Mouse (Mus musculus) G1E (cell line): ENCODE results near the gene S1pr5. TPM values are rescaled to one million over a fixed set of nuclear protein-coding genes. Genes with fewer than 3 reads are reported as not detected.
"Not testable (repeated sequence)": the region's sequence is repeated elsewhere in the genome, so short reads cannot be mapped to it uniquely, and the experiment has no call there.

ENCODE experiments used
- ATAC-seq: 2 replicates; pipeline ENCODE4 v1.8.0; 2016; ENCODE audit warnings: mild to moderate bottlenecking; ENCODE audit not compliant: insufficient number of reproducible peaks, poor library complexity, low FRiP score, severe bottlenecking; ENCODE audit errors: extremely low read depth
- DNase-seq: peaks from one replicate; pipeline ENCODE4 v3.0.0; 2012; ENCODE audit warnings: low spot score
- H3K27me3 ChIP-seq: 2 replicates; pipeline ENCODE4 v1.6.1; 2012; ENCODE audit warnings: mild to moderate bottlenecking, low read length, inconsistent platforms; ENCODE audit not compliant: insufficient read depth
- H3K36me3 ChIP-seq: replicated peaks from 2 replicates; pipeline ENCODE3; 2012; ENCODE audit warnings: mild to moderate bottlenecking, inconsistent platforms
- H3K4me1 ChIP-seq: 2 replicates; pipeline ENCODE4 v1.6.1; 2012; ENCODE audit warnings: low read depth, low read length, inconsistent platforms, mixed read lengths; ENCODE audit not compliant: insufficient read depth
- H3K4me3 ChIP-seq: 2 replicates; pipeline ENCODE4 v1.5.1; 2012; ENCODE audit warnings: low read depth, mild to moderate bottlenecking, inconsistent platforms, low read length, moderate library complexity, mixed read lengths
- H3K9me3 ChIP-seq: replicated peaks from 2 replicates; pipeline ENCODE4 v1.6.1; 2012; ENCODE audit warnings: inconsistent platforms
- CTCF ChIP-seq: IDR thresholded peaks from 2 replicates; pipeline ENCODE4 v1.5.1; 2012; ENCODE audit warnings: low read depth, low read length, inconsistent platforms, mixed read lengths
- GATA1 ChIP-seq: IDR thresholded peaks from 2 replicates; pipeline ENCODE4 v1.6.1; 2012; ENCODE audit warnings: borderline replicate concordance, low read length, inconsistent platforms, mixed read lengths
- GATA2 ChIP-seq: IDR thresholded peaks from 2 replicates; pipeline ENCODE4 v1.6.1; 2012; ENCODE audit warnings: low read depth, low read length, inconsistent platforms, borderline replicate concordance
- POLR2AphosphoS5 ChIP-seq: IDR thresholded peaks from 2 replicates; pipeline ENCODE4 v1.6.1; 2012; ENCODE audit warnings: low read depth, low read length, inconsistent platforms; ENCODE audit not compliant: insufficient replicate concordance
- TAL1 ChIP-seq: conservative IDR thresholded peaks from 2 replicates; pipeline ENCODE4 v1.6.1; 2012; ENCODE audit warnings: low read depth, low read length, inconsistent platforms, mixed read lengths
- polyA plus RNA-seq: library from polyadenylated mRNA; stranded (reverse); fragments of >175 nt; gene quantifications from 2 replicates; pipeline ENCODE4 v1.2.3, GENCODE M21; 2012
- total RNA-seq, 2 experiments: library from RNA; stranded (forward) in 1 of 2; stranded (reverse) in 1 of 2; fragments of 200-1000 nt in 1 of 2; fragments of >200 nt in 1 of 2; fragmentation: Nextera tagmentation in 1 of 2; gene quantifications; 2 replicates each; pipeline ENCODE4 v1.2.3; 2014 to 2017

S1pr5 gene
- total and polyA plus RNA-seq, 3 experiments = 0.11 TPM; not detected in 2

DNA sequence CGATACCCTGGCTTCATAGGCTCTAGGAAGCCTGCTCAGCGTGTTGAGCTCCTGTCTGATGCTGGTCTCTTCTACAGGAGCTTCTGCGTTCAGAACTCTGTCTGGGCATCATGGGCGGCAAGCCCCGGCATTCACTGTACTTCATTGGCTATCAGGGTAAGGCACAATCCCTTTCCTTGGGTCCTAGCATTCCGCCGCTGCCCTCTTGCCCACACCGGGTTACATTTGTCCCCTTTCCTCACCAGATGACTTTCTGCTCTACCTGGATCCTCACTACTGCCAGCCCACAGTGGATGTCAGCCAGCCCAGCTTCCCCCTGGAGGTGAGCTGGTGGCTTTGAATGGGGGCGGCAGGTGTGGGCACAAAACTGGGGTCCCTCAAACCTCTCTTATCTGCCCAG is 24.1 kb upstream of the S1pr5 start:
- ATAC-seq (no peak), DNase-seq (no peak)
- Histone ChIP-seq H3K9me3 (no peaks in the 10 kb centered on the region), H3K4me1 (peaks cover 61% of the 10 kb centered on the region), H3K4me3 (no peak overlapping the region), H3K36me3 (peaks cover 98% of the 10 kb centered on the region), H3K27me3 (no peaks in the 10 kb centered on the region)
- no peak for TF ChIP-seq POLR2AphosphoS5
- TF ChIP-seq GATA1 = no peak
- no peak for TF ChIP-seq GATA2
- no peak for TF ChIP-seq TAL1
- no peak for TF ChIP-seq CTCF

DNA sequence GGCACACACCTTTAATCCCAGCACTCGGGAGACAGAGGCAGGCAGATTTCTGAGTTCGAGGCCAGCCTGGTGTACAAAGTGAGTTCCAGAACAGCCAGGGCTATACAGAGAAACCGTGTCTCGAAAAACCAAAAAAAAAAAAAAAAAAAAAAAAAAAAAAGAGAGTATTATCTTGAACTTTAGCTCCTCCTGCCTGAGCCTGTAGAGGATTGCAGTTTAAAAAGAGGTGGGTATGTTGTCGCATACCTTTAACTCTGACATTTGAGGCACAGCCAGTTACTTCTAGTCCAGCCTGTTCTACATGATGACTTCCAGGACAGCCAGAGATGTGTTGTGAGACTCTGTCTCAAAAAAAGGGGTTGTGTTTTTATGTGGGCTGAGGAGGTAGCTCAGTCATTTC is 21.3 kb upstream of the S1pr5 start:
- not testable (repeated sequence) for H3K9me3 ChIP-seq, ATAC-seq, DNase-seq, H3K4me3 ChIP-seq, H3K27me3 ChIP-seq
- peaks cover 83% of the 10 kb centered on the region for H3K36me3 ChIP-seq
- H3K4me1 ChIP-seq = peaks cover 55% of the 10 kb centered on the region

GRCm38 (mm10) chr9:21268305-21268704 is 20.1 kb upstream of the S1pr5 start:
- no peak for ATAC-seq

GRCm38 (mm10) chr9:21266889-21267288 is 18.6 kb upstream of the S1pr5 start:
- TF ChIP-seq TAL1 (no peak), CTCF (no peak), POLR2AphosphoS5 (no peak), GATA2 (no peak), GATA1 (no peak)
- H3K9me3 ChIP-seq = no peaks in the 10 kb centered on the region
- peaks cover 56% of the 10 kb centered on the region for H3K36me3 ChIP-seq
- H3K4me3 ChIP-seq = peak overlapping the region; percentile 38; the same call in 1 of the 2 replicates
- ATAC-seq (no peak), DNase-seq (no peak)
- H3K4me1 ChIP-seq = peaks cover 48% of the 10 kb centered on the region
- no peaks in the 10 kb centered on the region for H3K27me3 ChIP-seq

More at GRCm38 (mm10) chr9:21268305-21268704, 20.1 kb upstream of the S1pr5 start:
- H3K4me1 ChIP-seq = peaks cover 54% of the 10 kb centered on the region
- H3K36me3 ChIP-seq = peaks cover 70% of the 10 kb centered on the region
- no peaks in the 10 kb centered on the region for H3K27me3 ChIP-seq
- TF ChIP-seq CTCF (no peak), POLR2AphosphoS5 (no peak), GATA1 (no peak), TAL1 (no peak), GATA2 (no peak)
- DNase-seq = no peak
- H3K4me3 ChIP-seq = no peak overlapping the region
- no peaks in the 10 kb centered on the region for H3K9me3 ChIP-seq

DNA sequence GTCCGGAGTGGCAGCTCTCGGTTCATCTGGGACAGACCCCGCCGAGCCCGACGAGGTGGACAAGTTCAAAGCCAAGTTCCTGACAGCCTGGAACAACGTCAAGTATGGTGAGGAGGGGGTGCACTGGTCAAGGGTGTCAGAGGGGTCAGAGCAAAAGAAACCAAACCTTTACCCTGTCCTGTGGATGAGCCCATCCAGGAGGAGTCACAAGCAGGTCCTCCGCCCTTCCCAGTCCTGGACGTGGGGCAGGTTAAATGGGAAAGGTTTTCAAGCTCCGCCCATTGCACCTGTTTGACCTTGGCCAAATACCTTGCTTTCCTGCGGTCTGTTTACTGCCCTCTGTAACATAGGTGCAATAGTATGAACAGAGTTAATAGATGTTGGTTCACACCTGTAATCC is 17.4 kb upstream of the S1pr5 start:
- ATAC-seq = no peak
- TF ChIP-seq CTCF (no peak), GATA1 (no peak), POLR2AphosphoS5 (no peak), GATA2 (no peak), TAL1 (no peak)
- H3K4me1 ChIP-seq = peaks cover 54% of the 10 kb centered on the region
- H3K9me3 ChIP-seq = no peaks in the 10 kb centered on the region
- H3K4me3 ChIP-seq = peak overlapping the region; percentile 90
- no peak for DNase-seq
- peaks cover 43% of the 10 kb centered on the region for H3K36me3 ChIP-seq
- no peaks in the 10 kb centered on the region for H3K27me3 ChIP-seq

- no peaks in the 10 kb centered on the region for H3K27me3 ChIP-seq
- H3K4me3 ChIP-seq = peak within 1 kb of the TSS; percentile 90
- H3K4me1 ChIP-seq = peaks cover 52% of the 10 kb centered on the region
- no peaks in the 10 kb centered on the region for H3K9me3 ChIP-seq
- H3K36me3 ChIP-seq = peaks cover 38% of the 10 kb centered on the region
- DNase-seq (peak; percentile 98), ATAC-seq (peak; percentile 96)
- TF ChIP-seq CTCF = no peak
- TF ChIP-seq TAL1 = no peak
- TF ChIP-seq GATA1 = no peak
- no peak for TF ChIP-seq POLR2AphosphoS5
- no peak for TF ChIP-seq GATA2
Measured at GRCm38 (mm10) chr9:21265000-21265561, 16.8 kb upstream of the S1pr5 start, which contains the start of gene Atg4d. Gene Atg4d (plus strand): TSS chr9:21265293.
